Mouse (Mus musculus): ENCODE results near the gene Wwox. TPM values are rescaled to one million over a fixed set of nuclear protein-coding genes. Genes with fewer than 3 reads are reported as not detected.

Gene Wwox
- total RNA-seq, 1 experiment from 2014 or later = 11.8 TPM

DNA sequence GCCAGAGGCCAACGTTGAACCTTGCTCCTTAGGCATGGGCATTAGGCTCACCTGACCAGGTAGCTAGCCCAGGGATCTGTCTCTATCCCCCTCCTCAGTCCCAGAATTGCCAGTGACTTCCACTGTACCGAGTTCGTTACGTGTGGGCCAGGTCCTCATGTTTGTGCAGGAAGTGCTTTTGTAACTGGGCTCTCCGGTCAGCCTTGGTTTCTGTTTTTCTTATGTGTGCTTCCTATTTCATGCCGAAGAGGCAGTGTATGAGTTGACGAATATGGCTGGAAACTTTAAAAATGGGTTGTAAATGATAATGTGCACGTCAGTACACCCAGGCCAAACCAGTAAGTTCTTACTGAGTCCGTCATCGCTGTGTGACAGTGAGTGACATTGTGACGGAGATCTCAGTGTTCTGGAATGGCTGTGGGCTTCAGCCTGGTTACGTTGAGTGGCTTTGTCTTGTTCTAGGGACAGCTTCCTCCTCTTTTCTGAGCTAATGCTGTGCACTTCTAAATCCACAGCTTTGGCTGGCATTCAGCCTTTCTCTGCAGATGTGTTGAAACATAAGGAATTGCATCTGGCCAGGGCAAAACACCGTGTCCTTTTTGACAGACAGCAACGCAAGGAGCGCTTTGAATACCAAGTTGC is 87.3 kb downstream of the Wwox start:
- no peak for ATAC-seq (replicated peaks; ENCODE audit: low read depth, poor library complexity, severe bottlenecking)

DNA sequence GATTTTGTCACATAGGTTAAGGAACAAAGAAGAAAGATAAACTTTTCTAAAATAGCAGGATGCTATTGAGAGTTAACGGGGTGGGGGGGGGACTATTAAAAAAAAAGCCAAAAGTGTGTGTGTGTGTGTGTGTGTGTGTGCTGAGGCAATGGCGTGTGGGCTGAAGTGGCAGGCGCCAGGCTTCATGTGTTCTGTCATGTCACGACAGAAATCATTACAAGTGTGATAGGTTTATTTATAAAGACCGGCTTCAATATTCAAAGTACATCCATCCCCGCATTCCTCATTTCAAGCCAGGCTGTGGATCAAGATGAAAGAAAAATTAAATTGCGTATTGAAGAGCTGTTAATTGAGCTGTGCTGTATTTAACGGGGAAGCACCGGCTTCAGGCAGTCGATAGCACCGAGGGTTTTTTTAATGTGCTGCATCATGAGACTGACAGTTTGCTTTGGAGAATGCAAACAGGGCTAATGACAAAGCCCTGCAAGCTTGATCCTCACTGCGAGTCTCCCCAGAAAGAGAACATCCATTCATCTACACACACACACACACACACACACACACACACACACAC is 88.3 kb downstream of the Wwox start:
- no peak for ATAC-seq (replicated peaks; ENCODE audit: low read depth, poor library complexity, severe bottlenecking)

DNA sequence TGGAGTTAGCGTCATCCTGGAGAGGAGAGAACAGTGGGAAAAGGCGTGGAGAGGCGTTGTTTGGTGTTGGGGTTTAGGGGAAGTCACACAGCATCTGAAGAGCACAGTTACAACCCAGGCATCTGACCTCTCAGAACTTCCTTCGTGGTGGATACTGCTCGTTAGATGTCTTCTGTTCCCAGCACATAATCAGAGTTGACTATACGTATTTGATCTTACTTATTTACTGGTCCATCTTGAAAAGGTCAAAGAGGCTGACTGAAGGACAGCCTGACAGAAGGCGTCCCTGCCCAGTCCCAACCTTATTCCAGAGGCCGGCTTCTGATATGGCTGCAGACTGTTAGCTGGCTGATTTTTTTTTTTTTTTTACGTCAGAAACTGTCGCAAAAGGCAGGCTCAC is 90.1 kb downstream of the Wwox start:
- ATAC-seq (replicated peaks; ENCODE audit: low read depth, poor library complexity, severe bottlenecking) = no peak

DNA sequence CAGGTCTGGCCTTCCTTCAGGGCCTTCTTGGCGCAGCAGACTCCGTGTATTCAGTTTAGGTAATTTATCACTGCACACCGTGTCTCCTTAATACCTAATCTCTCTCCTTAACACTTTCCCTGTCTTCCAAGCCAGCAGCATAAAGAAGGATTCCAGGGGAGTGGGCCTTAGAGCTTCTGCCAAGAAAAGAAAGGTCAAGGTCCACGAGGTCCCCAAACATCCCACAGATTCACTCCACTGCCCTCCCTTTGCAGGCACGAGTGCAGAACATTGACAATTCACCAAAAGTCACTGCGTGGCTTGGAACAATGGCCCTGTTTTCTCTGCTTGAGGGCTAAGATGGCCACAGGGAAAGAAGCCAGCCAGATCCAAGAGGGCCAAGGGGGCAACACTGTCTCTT is 96.7 kb downstream of the Wwox start:
- no peak for ATAC-seq (replicated peaks; ENCODE audit: low read depth, poor library complexity, severe bottlenecking)

DNA sequence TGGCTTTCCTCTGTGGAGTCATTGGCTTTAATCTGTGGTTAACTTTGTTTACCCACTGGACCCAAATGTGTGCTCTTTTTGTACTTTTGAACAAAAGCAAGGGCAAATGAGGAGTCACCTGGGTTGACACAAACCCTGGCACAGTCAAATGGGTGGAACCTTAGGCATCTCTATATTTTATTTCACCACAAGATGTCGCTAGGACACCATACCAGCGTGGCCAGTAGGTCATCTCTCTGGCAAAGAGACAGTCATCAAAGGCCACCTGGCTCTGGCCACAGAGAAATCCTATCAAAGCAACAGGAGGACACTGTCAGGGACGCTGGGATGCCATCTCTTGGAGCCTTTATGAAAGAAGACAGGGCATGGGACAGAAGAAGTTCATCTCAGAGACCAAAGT is 101.7 kb downstream of the Wwox start:
- ATAC-seq (replicated peaks; ENCODE audit: low read depth, poor library complexity, severe bottlenecking) = peak; percentile 69

DNA sequence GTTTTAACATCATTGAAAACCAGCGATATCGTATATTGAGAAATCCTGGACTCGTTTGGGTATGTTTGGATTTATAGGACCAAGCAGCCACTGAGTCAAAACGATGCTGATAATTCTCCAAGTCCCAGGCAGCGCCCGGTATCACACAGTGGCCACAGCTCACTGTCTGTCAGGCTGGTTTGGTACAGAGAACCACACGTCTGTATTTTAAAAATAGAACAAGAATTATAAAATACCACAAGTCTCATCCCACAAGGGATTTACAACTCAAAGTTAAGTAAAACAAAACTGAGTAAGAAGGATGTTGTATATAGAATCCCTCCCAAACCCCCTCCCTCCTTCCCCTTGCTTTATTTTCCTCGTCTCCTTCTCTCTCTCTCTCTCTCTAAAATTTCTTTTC is 108.9 kb downstream of the Wwox start:
- ATAC-seq (replicated peaks; ENCODE audit: low read depth, poor library complexity, severe bottlenecking) = no peak

DNA sequence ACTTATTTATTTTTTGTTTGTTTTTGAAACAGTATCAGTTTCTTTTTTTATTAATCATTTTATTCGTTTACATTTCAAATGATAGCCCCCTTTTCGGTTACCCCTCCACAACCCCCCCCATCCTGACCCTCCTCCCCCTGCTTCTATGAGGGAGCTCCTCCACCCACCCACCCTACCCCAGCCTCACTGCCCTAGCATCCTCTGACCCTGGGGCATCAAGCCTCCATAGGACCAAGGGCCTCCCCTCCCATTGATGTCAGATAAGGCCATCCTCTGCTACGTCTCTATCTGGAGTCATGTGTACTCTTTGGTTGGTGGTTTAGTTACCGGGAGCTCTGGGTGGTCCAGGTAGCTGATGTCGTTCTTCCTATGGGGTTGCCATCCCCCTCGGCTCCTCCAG is 109.4 kb downstream of the Wwox start:
- no peak for ATAC-seq (replicated peaks; ENCODE audit: low read depth, poor library complexity, severe bottlenecking)

DNA sequence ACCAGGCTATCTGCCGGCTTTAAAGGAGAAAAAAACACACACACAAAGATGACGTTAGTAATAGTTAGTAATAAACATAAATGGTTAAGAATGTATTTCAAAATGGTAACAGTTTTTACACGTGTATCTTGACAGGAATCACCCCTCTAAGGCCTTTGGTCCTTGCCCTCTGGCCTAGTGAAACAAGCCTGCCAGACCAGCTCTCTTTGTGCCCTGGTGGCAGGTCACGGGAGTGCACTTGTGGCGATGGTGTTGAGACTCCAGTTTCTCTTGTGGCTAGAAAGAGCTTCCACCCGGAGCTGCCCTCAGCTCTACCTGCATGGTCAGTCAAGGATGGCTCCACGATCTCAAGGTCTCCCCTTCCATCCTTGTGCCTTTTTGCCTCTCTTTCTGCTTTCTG is 110.6 kb downstream of the Wwox start:
- peak; percentile 56; the same call in 1 of the 2 replicates for ATAC-seq (replicated peaks; ENCODE audit: low read depth, poor library complexity, severe bottlenecking)

DNA sequence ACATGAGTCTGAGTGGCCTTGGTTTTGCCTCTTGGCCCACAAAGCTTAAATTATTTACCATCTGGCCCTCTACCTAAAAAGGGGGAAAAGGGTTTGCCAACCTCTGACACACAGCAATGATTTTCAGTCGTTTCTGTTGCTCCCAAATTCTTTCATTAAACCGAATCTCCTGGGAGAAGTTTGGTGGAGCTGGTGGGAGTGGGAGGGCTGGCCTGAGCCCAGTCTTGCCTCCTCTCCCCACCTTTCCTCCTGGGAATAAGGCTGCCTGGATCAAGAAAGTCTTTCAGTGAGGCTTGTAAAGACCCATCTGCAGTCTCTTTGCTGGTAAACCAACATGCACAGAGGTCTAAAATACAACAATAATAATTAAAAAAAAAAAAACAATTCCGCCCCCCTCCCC is 113.2 kb downstream of the Wwox start:
- ATAC-seq (replicated peaks; ENCODE audit: low read depth, poor library complexity, severe bottlenecking) = no peak

DNA sequence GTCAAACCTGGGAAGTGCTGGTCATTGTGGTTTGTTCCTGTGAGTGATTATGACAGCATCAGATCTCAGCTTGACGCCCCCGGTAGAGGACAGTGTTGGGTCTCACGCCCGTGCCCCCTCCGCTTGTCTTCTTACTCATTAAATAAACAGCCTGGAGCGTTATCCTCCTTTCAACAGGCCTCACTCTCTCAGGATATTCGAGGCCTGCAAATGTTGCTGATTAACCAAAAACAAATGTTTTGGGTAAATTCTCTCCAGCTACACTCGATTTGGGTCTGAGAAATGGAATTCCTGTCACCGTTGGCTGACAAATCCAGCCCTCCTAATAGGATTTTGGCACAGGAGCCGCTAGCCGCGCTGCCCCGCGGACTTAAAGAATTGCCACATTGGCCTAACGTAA is 115.5 kb downstream of the Wwox start:
- no peak for ATAC-seq (replicated peaks; ENCODE audit: low read depth, poor library complexity, severe bottlenecking)

DNA sequence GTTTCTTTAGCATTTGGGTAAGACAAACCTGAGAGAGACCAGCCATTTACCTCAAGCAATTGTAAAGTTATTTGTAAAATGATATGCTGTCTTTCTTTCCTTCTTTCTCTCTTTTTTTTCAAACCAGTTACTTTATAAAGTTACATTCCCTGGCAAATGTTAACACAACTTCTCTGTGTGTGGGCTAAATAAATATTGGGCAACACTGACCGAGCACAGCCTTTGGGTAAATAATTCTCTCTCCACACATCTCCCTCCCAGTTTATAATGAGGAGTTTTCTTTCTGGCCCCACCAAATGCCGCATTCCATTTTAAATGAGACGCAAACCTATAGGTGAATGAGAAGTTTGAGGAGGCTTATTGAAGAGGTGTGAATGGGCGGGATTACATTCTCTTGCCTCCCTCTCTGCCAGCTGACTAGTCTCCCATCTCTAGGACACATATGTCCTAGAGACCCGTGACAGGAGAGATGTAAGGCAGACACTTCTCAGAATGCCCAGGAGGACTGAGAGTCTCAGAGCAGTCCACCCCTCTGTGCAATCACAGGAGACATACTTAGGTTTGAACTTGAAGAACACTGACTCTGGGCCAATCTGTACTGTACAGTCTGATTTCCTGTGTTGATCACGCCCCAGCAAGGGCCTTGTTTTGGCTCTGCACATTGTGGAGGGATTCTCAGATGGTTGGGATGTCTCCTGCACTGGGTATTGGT is 116.2 kb downstream of the Wwox start:
- ATAC-seq (replicated peaks; ENCODE audit: low read depth, poor library complexity, severe bottlenecking) = no peak

DNA sequence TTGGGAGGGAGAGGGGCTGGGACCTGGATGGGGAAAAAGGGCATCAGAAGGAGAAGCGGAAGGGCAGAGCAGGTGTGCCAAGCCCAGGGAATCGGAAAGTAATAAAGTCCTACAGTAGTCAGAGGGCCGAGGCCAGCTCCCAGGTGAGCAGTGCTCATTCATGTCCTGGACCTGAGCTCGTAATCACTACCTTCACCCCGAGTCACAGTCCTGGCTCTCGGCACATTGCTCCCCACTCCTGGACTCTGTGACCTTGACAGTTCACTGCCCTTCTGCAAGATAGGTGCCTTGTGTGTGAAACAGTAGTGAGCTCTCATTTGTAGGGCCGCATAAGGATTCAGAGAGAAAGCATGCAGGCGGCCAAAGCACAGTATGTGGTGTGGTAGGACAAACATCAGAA is 121.7 kb downstream of the Wwox start:
- ATAC-seq (replicated peaks; ENCODE audit: low read depth, poor library complexity, severe bottlenecking) = no peak

DNA sequence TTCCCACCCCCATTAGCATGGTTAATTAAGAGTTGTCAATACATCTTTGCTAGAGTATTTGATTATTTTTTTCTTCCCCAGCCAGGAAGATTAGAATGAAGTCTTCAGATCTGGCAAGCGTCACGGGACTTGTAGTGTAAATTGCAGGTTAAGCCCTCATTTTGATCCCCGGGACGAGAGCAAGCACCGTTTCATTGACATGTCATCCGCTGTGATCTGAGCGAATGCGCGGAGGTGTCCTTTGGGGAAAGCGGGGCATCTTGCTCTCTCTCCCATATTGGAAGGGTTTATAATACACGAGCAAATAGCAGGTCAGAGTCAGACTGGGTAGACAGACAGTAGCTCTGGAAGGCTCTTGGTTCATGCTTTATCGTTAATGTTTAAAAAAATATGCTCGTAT is 123.0 kb downstream of the Wwox start:
- ATAC-seq (replicated peaks; ENCODE audit: low read depth, poor library complexity, severe bottlenecking) = no peak

DNA sequence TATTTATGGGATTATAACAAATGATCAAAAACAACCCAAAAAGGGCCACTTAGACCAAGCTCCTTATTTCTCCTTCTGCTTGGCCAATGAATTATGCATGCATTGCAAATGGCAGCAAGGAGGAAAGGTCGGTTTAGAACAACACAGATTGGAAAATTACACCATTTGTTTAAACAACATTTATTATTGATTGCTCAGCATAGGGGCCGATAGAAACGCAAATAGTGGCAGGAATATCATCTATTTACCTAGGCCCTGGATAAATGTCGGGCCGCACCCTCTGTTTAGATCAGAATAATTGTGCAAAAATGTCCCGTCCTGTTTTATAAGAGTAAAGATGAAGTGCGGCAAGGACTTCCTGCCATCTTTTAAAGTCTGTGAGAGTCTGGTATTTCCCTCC is 123.9 kb downstream of the Wwox start:
- no peak for ATAC-seq (replicated peaks; ENCODE audit: low read depth, poor library complexity, severe bottlenecking)

DNA sequence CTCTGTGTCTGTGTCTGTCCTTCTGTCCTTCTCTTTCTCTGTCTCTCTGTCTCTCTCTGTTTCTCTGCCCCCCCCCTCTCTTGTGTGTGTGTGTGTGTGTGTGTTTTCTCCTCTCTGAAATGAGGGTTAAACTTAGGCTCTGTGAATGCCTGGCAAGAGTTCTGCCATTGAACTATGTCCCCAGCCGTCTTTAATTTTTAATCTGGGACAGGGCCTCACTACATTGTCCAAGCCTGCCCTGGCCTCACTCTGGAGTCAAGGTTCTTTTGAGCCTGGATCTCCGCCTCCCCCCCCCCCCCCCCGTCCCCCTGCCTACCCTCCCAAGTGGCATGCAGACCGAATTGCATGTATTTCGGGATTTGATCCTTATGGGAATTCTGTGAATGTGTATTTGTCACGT is 124.6 kb downstream of the Wwox start:
- ATAC-seq (replicated peaks; ENCODE audit: low read depth, poor library complexity, severe bottlenecking) = no peak

DNA sequence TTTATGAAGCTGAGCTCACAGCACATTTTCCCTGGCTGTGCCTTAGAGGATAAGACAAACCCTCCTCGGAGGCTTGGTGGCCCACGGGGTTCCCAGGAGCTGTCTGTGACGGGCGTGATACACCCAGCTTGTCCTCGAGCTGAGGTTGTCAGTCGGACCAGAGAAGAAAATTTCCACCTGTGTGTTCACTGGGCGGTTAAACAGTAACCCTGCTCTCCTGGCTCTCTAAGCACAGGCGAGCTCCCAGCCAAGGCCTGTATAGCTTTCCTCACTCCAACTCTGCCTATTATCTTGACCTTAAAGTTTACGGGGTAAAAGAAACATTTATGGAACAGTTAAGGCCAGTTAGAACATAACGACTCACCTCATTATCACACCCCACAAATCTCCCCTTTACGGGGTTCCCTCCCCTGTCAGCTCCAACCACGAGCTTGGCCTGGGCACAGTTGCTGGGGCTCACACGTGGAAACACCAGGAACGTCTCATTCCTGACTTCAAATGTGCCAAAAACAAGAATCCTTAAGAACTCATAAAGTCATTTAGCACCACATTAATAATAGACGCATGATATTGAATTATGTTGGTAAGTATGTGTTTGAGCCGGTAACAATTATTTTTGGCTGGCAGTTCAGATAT is 129.2 kb downstream of the Wwox start:
- ATAC-seq (replicated peaks; ENCODE audit: low read depth, poor library complexity, severe bottlenecking) = no peak

DNA sequence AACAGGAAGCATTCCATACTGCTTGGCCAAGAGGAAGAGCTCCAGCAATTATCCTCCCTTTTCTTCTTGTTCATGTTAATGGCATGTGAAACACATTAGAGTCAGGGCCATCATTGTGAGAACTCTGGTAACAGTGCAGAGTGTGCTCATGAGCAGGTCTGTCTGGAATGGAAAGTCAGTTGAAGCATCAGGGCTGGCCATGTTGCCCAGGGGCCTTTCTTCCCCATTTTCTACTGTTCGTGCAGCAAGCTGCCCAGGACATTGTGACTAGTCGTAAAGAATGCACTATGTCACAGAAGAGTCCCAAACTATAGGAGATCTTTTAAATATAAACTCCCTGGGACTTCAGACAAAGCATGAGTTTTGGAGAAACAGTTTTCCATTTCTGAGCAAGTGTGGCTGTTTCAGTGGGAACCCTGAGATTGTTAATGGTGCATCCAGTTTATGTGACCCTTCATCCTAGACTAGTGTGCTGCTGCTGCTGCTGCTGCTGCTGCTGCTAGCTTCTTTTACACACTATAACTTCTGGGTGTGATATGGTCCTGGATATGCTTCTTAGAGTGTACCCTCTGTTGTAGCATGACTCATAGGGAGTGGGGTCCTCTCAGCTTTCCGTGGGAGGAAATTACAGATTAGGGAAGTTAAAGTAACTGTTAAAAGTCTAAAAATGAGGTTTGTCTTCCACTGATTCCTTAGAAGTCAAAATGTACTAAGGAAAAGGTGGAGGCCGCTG is 133.7 kb downstream of the Wwox start:
- no peak; the same call in 1 of the 2 replicates for ATAC-seq (replicated peaks; ENCODE audit: low read depth, poor library complexity, severe bottlenecking)

DNA sequence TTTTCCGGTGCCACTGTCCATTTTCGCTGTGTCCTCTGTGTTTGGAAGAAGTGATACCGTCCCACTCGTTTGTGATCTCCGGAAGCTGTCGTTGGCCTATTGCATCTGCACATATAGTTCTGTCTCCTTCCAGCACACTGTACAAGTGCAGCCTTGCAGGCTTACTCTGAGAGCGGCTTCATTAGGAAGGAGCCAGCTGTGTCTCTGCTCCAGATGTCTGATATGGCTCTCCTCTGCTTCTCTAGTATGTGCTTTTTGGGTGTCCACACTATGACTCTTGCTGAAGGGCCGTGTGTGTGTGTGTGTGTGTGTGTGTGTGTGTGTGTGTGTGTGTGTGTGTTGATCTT is 134.3 kb downstream of the Wwox start:
- no peak for ATAC-seq (replicated peaks; ENCODE audit: low read depth, poor library complexity, severe bottlenecking)

DNA sequence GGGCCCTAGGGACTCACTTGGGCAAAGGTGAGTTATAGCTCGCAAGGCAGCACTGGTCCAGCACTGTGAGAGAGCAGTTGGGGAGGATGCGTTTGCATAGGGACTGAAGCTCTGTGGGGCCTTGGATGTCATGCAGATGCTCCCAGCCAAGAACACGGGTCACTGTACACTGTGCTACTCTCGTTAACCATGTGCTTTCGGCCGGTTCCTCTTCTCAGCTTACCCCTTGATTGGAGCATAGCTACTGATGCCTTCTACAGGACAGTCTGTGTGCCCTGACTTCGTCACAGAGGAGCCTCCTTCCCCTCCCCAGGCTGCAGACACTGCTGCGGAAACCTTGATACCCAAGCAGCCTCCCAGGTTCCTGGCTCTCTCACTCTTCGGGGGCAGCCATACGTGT is 139.8 kb downstream of the Wwox start:
- no peak for ATAC-seq (replicated peaks; ENCODE audit: low read depth, poor library complexity, severe bottlenecking)

DNA sequence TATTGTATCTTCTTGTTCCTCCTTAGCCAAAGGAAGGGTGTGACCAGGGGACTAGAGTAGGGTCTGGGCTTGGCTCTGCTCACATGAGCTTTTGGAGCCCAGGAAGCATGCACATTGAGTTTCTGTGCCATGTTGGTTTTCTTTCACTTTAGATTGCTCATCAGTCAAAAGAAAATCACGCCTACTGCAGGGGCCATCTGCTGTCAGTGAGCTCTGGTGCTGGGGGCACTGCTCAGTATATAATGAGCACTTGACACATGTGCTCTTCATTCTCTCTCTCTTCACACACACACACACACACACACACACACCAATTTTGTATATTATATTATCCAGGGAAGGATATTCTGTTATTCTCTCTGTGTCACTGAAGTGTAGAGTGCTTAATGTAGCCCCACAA is 141.2 kb downstream of the Wwox start:
- no peak for ATAC-seq (replicated peaks; ENCODE audit: low read depth, poor library complexity, severe bottlenecking)
